8 mouse cellular contexts compared by ENCODE assay signal in genomic region chr5:136465770-136466406, GRCm38 (mm10).
DNase-seq lines count a peak whose midpoint lies in the region; ATAC-seq and TF ChIP-seq lines count a peak whose summit lies in the region.

No protein-coding gene starts in this region.

- peaks cover 49% of the 10 kb centered on the region for H3K4me1 ChIP-seq in intestine, embryonic 14.5 days (replicated peaks; ENCODE audit: control insufficient read depth, insufficient read depth, low read length)
- H3K4me1 ChIP-seq in intestine, postnatal 0 days (replicated peaks; ENCODE audit: control insufficient read depth, insufficient read depth, low read length), result peaks cover 11% of the 10 kb centered on the region; the same call in 1 of the 2 replicates
- peaks cover 31 to 80% of the 10 kb centered on the region in 2 experiments for H3K4me1 ChIP-seq in CH12.LX (ENCODE audit: control insufficient read depth in 1 of 2, insufficient read depth in 2 of 2)
- H3K4me1 ChIP-seq in heart, adult 2 months (ENCODE audit: control insufficient read depth, insufficient read depth, low read length), result peaks cover 39% of the 10 kb centered on the region

- H3K9ac ChIP-seq in intestine, embryonic 14.5 days (ENCODE audit: low read length), result no peak overlapping the region
- no peak overlapping the region for H3K9ac ChIP-seq in intestine, postnatal 0 days (ENCODE audit: low read depth, low read length)
- 0 out of 2 replicates have a peak overlapping the region, but pooled peaks have one; percentile 17 for H3K9ac ChIP-seq in CH12.LX (ENCODE audit: insufficient read depth, low read depth)
- H3K9ac ChIP-seq in heart, adult 2 months (ENCODE audit: low read depth, low read length), result peak overlapping the region; percentile 1; the same call in 1 of the 2 replicates

- 51% methylated on average over 11 of the region's 11 CpGs for WGBS in intestine, embryonic 14.5 days
- WGBS in intestine, postnatal 0 days, result 66% methylated on average over 11 of the region's 11 CpGs
- 35% methylated on average over 11 of the region's 11 CpGs for WGBS in heart, adult 2 months

- H3K27me3 ChIP-seq in intestine, embryonic 14.5 days (replicated peaks; ENCODE audit: control insufficient read depth, insufficient read depth, low read length), result no peaks in the 10 kb centered on the region
- no peaks in the 10 kb centered on the region for H3K27me3 ChIP-seq in intestine, postnatal 0 days (replicated peaks; ENCODE audit: control insufficient read depth, insufficient read depth, low read length)
- H3K27me3 ChIP-seq in CH12.LX (replicated peaks), result no peaks in the 10 kb centered on the region
- no peaks in the 10 kb centered on the region for H3K27me3 ChIP-seq in heart, adult 2 months (ENCODE audit: control insufficient read depth, insufficient read depth, low read length)

- intact Hi-C loops in heart, adult 2 months (cut with DNase I), result loop anchor here (5.0 kb wide), 1 partner anchor 101 kb away; the partner anchor contains the start of gene Cux1

- no peak for DNase-seq in intestine, embryonic 14.5 days (ENCODE audit: low spot score)
- DNase-seq in CH12.LX (ENCODE audit: extremely low read depth), result peak; percentile 53
- DNase-seq in heart, adult 2 months, result peak in 1 of 2 experiments; percentile 52
- peak; percentile 60 for DNase-seq in lung, postnatal 36 days
- no peak for DNase-seq in embryo, embryonic 10.5 days (ENCODE audit: low spot score)
- DNase-seq in gastrocnemius, adult 8-10 months (ENCODE audit: low spot score in 2 of 2), result no peak

- peak overlapping the region; percentile 38; the same call in 1 of the 2 replicates for H3K27ac ChIP-seq in intestine, embryonic 14.5 days (ENCODE audit: low read depth)
- H3K27ac ChIP-seq in intestine, postnatal 0 days (ENCODE audit: low read depth, low read length), result no peak overlapping the region
- peak overlapping the region; percentile 75 for H3K27ac ChIP-seq in CH12.LX (ENCODE audit: insufficient read depth, low read depth)
- H3K27ac ChIP-seq in heart, adult 2 months, result peak overlapping the region; percentile 75

- no peak for TF ChIP-seq POLR2A in CH12.LX (IDR thresholded peaks at IDR 0.05; ENCODE audit: low read depth, low read length)
- 0 out of 2 replicates have a peak, but pooled peaks have one; percentile 20 for TF ChIP-seq POLR2A in heart, adult 2 months (IDR thresholded peaks at IDR 0.05; ENCODE audit: insufficient read depth, low read depth, low read length)

- no peaks in the 10 kb centered on the region for H3K36me3 ChIP-seq in intestine, embryonic 14.5 days (ENCODE audit: control insufficient read depth, insufficient read depth, low read length)
- no peaks in the 10 kb centered on the region for H3K36me3 ChIP-seq in intestine, postnatal 0 days (ENCODE audit: control insufficient read depth, insufficient read depth)
- peaks cover 0 to 9% of the 10 kb centered on the region in 2 experiments for H3K36me3 ChIP-seq in CH12.LX (replicated peaks in 1 of 2; ENCODE audit: control insufficient read depth in 1 of 2, insufficient read depth in 1 of 2, low read length in 1 of 2)
- peaks cover 14% of the 10 kb centered on the region; the same call in 1 of the 2 replicates for H3K36me3 ChIP-seq in heart, adult 2 months (ENCODE audit: control insufficient read depth, insufficient read depth, low read length)

- dilution Hi-C loops in CH12.LX (cut with MboI; ENCODE audit: extremely low pct_ligation_motif_present, extremely low pct_unique_long_range_greater_than_20kb, low sequenced_read_pairs), result no loop called here

- no peak overlapping the region for H3K4me2 ChIP-seq in intestine, embryonic 14.5 days (ENCODE audit: low read length)
- no peak overlapping the region for H3K4me2 ChIP-seq in intestine, postnatal 0 days (replicated peaks; ENCODE audit: low read depth)
- peak overlapping the region; percentile 18 for H3K4me2 ChIP-seq in CH12.LX (ENCODE audit: insufficient read depth, low read depth, poor library complexity, severe bottlenecking)

- in situ Hi-C loops in CH12.LX (cut with MboI; ENCODE audit: low pct_ligation_motif_present, low pct_unique_long_range_greater_than_20kb, low sequenced_read_pairs), result no loop called here

- H3K4me3 ChIP-seq in intestine, embryonic 14.5 days (ENCODE audit: low read depth, low read length), result no peak overlapping the region
- no peak overlapping the region for H3K4me3 ChIP-seq in intestine, postnatal 0 days (ENCODE audit: low read depth, low read length)
- H3K4me3 ChIP-seq in CH12.LX (replicated peaks in 1 of 3; ENCODE audit: low read depth in 2 of 3, low read length in 2 of 3, poor library complexity in 1 of 3), result peak overlapping the region in 2 of 3 experiments; percentile 6 to 10
- H3K4me3 ChIP-seq in heart, adult 2 months, result no peak overlapping the region

- no peaks in the 10 kb centered on the region for H3K79me2 ChIP-seq in CH12.LX (replicated peaks; ENCODE audit: control insufficient read depth, extremely low read depth, insufficient read depth, poor library complexity, severe bottlenecking)
- no peaks in the 10 kb centered on the region for H3K79me2 ChIP-seq in heart, adult 2 months (replicated peaks; ENCODE audit: control insufficient read depth, insufficient read depth, low read length)

- peak; percentile 11 for TF ChIP-seq RAD21 in CH12.LX (IDR thresholded peaks at IDR 0.05; ENCODE audit: low read depth, low read length)

- peak; percentile 81 for TF ChIP-seq EP300 in CH12.LX (IDR thresholded peaks at IDR 0.05; ENCODE audit: low read length)
- 0 out of 2 replicates have a peak, but pooled peaks have one; percentile 41 for TF ChIP-seq EP300 in heart, adult 2 months (IDR thresholded peaks at IDR 0.05; ENCODE audit: insufficient read depth, low read depth, low read length)

- no peak for ATAC-seq in intestine, embryonic 14.5 days (replicated peaks; ENCODE audit: low FRiP score, low TSS enrichment, low read depth)
- ATAC-seq in intestine, postnatal 0 days, result no peak
- no peak for ATAC-seq in erythroid progenitor cell, adult 5-6 weeks (replicated peaks; ENCODE audit: low FRiP score, poor library complexity, severe bottlenecking)

- H3K9me3 ChIP-seq in intestine, embryonic 14.5 days (ENCODE audit: control insufficient read depth, low read length), result no peaks in the 10 kb centered on the region
- H3K9me3 ChIP-seq in intestine, postnatal 0 days (ENCODE audit: control insufficient read depth), result no peaks in the 10 kb centered on the region
- no peaks in the 10 kb centered on the region for H3K9me3 ChIP-seq in CH12.LX (replicated peaks; ENCODE audit: low read length)

- TF ChIP-seq CTCF in intestine, postnatal 0 days (IDR thresholded peaks at IDR 0.05; ENCODE audit: low read depth), result no peak
- no peak for TF ChIP-seq CTCF in CH12.LX (conservative IDR thresholded peaks at IDR 0.05 in 1 of 2, IDR thresholded peaks at IDR 0.05 in 1 of 2; ENCODE audit: low read depth in 2 of 2, low read length in 2 of 2)
- TF ChIP-seq CTCF in heart, adult 2 months (IDR thresholded peaks at IDR 0.05), result no peak

TF ChIP-seq in CH12.LX, 34 proteins besides CTCF, POLR2A, EP300 and RAD21:
- TF ChIP-seq IRF4 (IDR thresholded peaks at IDR 0.05; ENCODE audit: low read depth, low read length), result peak; percentile 37; the same call in 1 of the 2 replicates
- no peak for TF ChIP-seq HCFC1 (IDR thresholded peaks at IDR 0.05; ENCODE audit: low read depth, low read length)
- no peak for TF ChIP-seq ZKSCAN1 (IDR thresholded peaks at IDR 0.05; ENCODE audit: borderline replicate concordance, low read depth, low read length)
- 0 out of 2 replicates have a peak, but pooled peaks have one; percentile 43 for TF ChIP-seq MYC (IDR thresholded peaks at IDR 0.05; ENCODE audit: low read depth, low read length)
- TF ChIP-seq MAZ (IDR thresholded peaks at IDR 0.05; ENCODE audit: low read depth, low read length), result no peak
- 0 out of 2 replicates have a peak, but pooled peaks have one; percentile 52 for TF ChIP-seq MAFK (IDR thresholded peaks at IDR 0.05; ENCODE audit: insufficient replicate concordance, low read length)
- no peak for TF ChIP-seq TBP (conservative IDR thresholded peaks at IDR 0.05; ENCODE audit: low read depth, low read length)
- no peak for TF ChIP-seq CHD2 (IDR thresholded peaks at IDR 0.05; ENCODE audit: low read length)
- TF ChIP-seq TCF12 (IDR thresholded peaks at IDR 0.05; ENCODE audit: low read depth, low read length), result 0 out of 2 replicates have a peak, but pooled peaks have one; percentile 55
- TF ChIP-seq ZNF384 (IDR thresholded peaks at IDR 0.05; ENCODE audit: low read depth, low read length), result peak; percentile 98
- TF ChIP-seq ETS1 (conservative IDR thresholded peaks at IDR 0.05; ENCODE audit: low read depth, low read length), result peak; percentile 45; the same call in 1 of the 2 replicates
- TF ChIP-seq E2F4 (IDR thresholded peaks at IDR 0.05; ENCODE audit: insufficient replicate concordance, low read depth, low read length), result no peak
- 0 out of 2 replicates have a peak, but pooled peaks have one; percentile 7 for TF ChIP-seq MXI1 (IDR thresholded peaks at IDR 0.05; ENCODE audit: low read depth, low read length)

Comparison
In these comparisons a context has a peak if more than half of its experiments do, and no peak if none do; other contexts are left out.
1. DNase-seq: peak in CH12.LX (single experiment) and lung, postnatal 36 days (single experiment); none in intestine, embryonic 14.5 days (single experiment), embryo, embryonic 10.5 days (single experiment) and gastrocnemius, adult 8-10 months (0 of 2).
2. H3K4me3 ChIP-seq: peak in CH12.LX (2 of 3); none in intestine, embryonic 14.5 days (single experiment), intestine, postnatal 0 days (single experiment) and heart, adult 2 months (single experiment).
3. H3K9ac ChIP-seq: peak in CH12.LX (single experiment) and heart, adult 2 months (single experiment); none in intestine, embryonic 14.5 days (single experiment) and intestine, postnatal 0 days (single experiment).